Mouse (Mus musculus): ENCODE measurements around the gene Gm5136. TPM values are rescaled to one million over a fixed set of nuclear protein-coding genes. Genes with fewer than 3 reads are reported as not detected.

Gm5136 gene
- total and polyA plus RNA-seq, 2 experiments from 2014 or later: not detected

- no peaks in the 10 kb centered on the region for H3K4me1 ChIP-seq (ENCODE audit: control insufficient read depth, insufficient read depth)
- no peak for TF ChIP-seq EP300 (IDR thresholded peaks at IDR 0.05; ENCODE audit: low read depth)
- TF ChIP-seq CTCF (IDR thresholded peaks at IDR 0.05; ENCODE audit: low read depth): no peak
- no peak overlapping the region for H3K9ac ChIP-seq (replicated peaks; ENCODE audit: low read depth, low read length)
- no peak overlapping the region for H3K27ac ChIP-seq (ENCODE audit: low read depth)
- no peaks in the 10 kb centered on the region for H3K27me3 ChIP-seq (ENCODE audit: control insufficient read depth, insufficient read depth, low read length)
- H3K36me3 ChIP-seq (replicated peaks; ENCODE audit: control insufficient read depth, insufficient read depth, low read length): no peaks in the 10 kb centered on the region
- 61% methylated on average over 5 of the region's 5 CpGs for WGBS
- H3K4me2 ChIP-seq (ENCODE audit: low read depth, low read length): no peak overlapping the region
- DNase-seq (ENCODE audit: low spot score) (no peak), ATAC-seq (ENCODE audit: insufficient read depth, low read depth) (no peak)
- no peak overlapping the region for H3K4me3 ChIP-seq (ENCODE audit: low read depth, low read length)
- no peaks in the 10 kb centered on the region for H3K9me3 ChIP-seq (replicated peaks; ENCODE audit: control insufficient read depth, low read length)
Observed at GRCm38 (mm10) chr10:108710514-108710913, 10.6 kb upstream of the Gm5136 start.

GRCm38 (mm10) chr10:108705658-108706057 is 5.7 kb upstream of the Gm5136 start:
- ATAC-seq (ENCODE audit: insufficient read depth, low read depth) (no peak), DNase-seq (ENCODE audit: low spot score) (no peak)
- Histone ChIP-seq H3K9ac (replicated peaks; ENCODE audit: low read depth, low read length) (no peak overlapping the region), H3K27ac (ENCODE audit: low read depth) (no peak overlapping the region), H3K36me3 (replicated peaks; ENCODE audit: control insufficient read depth, insufficient read depth, low read length) (no peaks in the 10 kb centered on the region), H3K4me1 (ENCODE audit: control insufficient read depth, insufficient read depth) (no peaks in the 10 kb centered on the region), H3K9me3 (replicated peaks; ENCODE audit: control insufficient read depth, low read length) (no peaks in the 10 kb centered on the region), H3K4me2 (ENCODE audit: low read depth, low read length) (no peak overlapping the region), H3K27me3 (ENCODE audit: control insufficient read depth, insufficient read depth, low read length) (no peaks in the 10 kb centered on the region), H3K4me3 (ENCODE audit: low read depth, low read length) (no peak overlapping the region)
- no peak for TF ChIP-seq EP300 (IDR thresholded peaks at IDR 0.05; ENCODE audit: low read depth)
- no peak for TF ChIP-seq CTCF (IDR thresholded peaks at IDR 0.05; ENCODE audit: low read depth)
- 87% methylated on average over 3 of the region's 3 CpGs for WGBS

- H3K27me3 ChIP-seq (ENCODE audit: control insufficient read depth, insufficient read depth, low read length): no peaks in the 10 kb centered on the region
- no peak overlapping the region for H3K27ac ChIP-seq (ENCODE audit: low read depth)
- no peak overlapping the region for H3K9ac ChIP-seq (replicated peaks; ENCODE audit: low read depth, low read length)
- no peak overlapping the region for H3K4me3 ChIP-seq (ENCODE audit: low read depth, low read length)
- no peaks in the 10 kb centered on the region for H3K9me3 ChIP-seq (replicated peaks; ENCODE audit: control insufficient read depth, low read length)
- H3K4me1 ChIP-seq (ENCODE audit: control insufficient read depth, insufficient read depth): no peaks in the 10 kb centered on the region
- 56% methylated on average over 14 of the region's 14 CpGs for WGBS
- no peaks in the 10 kb centered on the region for H3K36me3 ChIP-seq (replicated peaks; ENCODE audit: control insufficient read depth, insufficient read depth, low read length)
- no peak for ATAC-seq (ENCODE audit: insufficient read depth, low read depth)
- H3K4me2 ChIP-seq (ENCODE audit: low read depth, low read length): no peak overlapping the region
- TF ChIP-seq EP300 (IDR thresholded peaks at IDR 0.05; ENCODE audit: low read depth) (no peak), CTCF (IDR thresholded peaks at IDR 0.05; ENCODE audit: low read depth) (no peak)
- DNase-seq (ENCODE audit: low spot score): no peak
Observed at GRCm38 (mm10) chr10:108701361-108702128, 1.6 kb upstream of the Gm5136 start.

- 56% methylated on average over 5 of the region's 5 CpGs for WGBS
- Histone ChIP-seq H3K9me3 (replicated peaks; ENCODE audit: control insufficient read depth, low read length) (no peaks in the 10 kb centered on the region), H3K9ac (replicated peaks; ENCODE audit: low read depth, low read length) (no peak overlapping the region), H3K36me3 (replicated peaks; ENCODE audit: control insufficient read depth, insufficient read depth, low read length) (no peaks in the 10 kb centered on the region), H3K4me1 (ENCODE audit: control insufficient read depth, insufficient read depth) (no peaks in the 10 kb centered on the region), H3K27me3 (ENCODE audit: control insufficient read depth, insufficient read depth, low read length) (no peaks in the 10 kb centered on the region), H3K27ac (ENCODE audit: low read depth) (no peak overlapping the region), H3K4me3 (ENCODE audit: low read depth, low read length) (no peak overlapping the region), H3K4me2 (ENCODE audit: low read depth, low read length) (no peak overlapping the region)
- DNase-seq (ENCODE audit: low spot score): no peak
- ATAC-seq (ENCODE audit: insufficient read depth, low read depth): no peak
- TF ChIP-seq CTCF (IDR thresholded peaks at IDR 0.05; ENCODE audit: low read depth): no peak
- TF ChIP-seq EP300 (IDR thresholded peaks at IDR 0.05; ENCODE audit: low read depth): no peak
Observed at GRCm38 (mm10) chr10:108697062-108697461, 2.9 kb downstream of the Gm5136 start.

GRCm38 (mm10) chr10:108690954-108691353 is 9.0 kb downstream of the Gm5136 start:
- H3K27me3 ChIP-seq (ENCODE audit: control insufficient read depth, insufficient read depth, low read length): no peaks in the 10 kb centered on the region
- no peaks in the 10 kb centered on the region for H3K9me3 ChIP-seq (replicated peaks; ENCODE audit: control insufficient read depth, low read length)
- ATAC-seq (ENCODE audit: insufficient read depth, low read depth) (no peak), DNase-seq (ENCODE audit: low spot score) (no peak)
- H3K4me3 ChIP-seq (ENCODE audit: low read depth, low read length): no peak overlapping the region
- no peak for TF ChIP-seq EP300 (IDR thresholded peaks at IDR 0.05; ENCODE audit: low read depth)
- no peak overlapping the region for H3K4me2 ChIP-seq (ENCODE audit: low read depth, low read length)
- H3K4me1 ChIP-seq (ENCODE audit: control insufficient read depth, insufficient read depth): no peaks in the 10 kb centered on the region
- H3K9ac ChIP-seq (replicated peaks; ENCODE audit: low read depth, low read length): no peak overlapping the region
- 73% methylated on average over 9 of the region's 9 CpGs for WGBS
- H3K27ac ChIP-seq (ENCODE audit: low read depth): no peak overlapping the region
- H3K36me3 ChIP-seq (replicated peaks; ENCODE audit: control insufficient read depth, insufficient read depth, low read length): no peaks in the 10 kb centered on the region

GRCm38 (mm10) chr10:108686696-108687095 is 13.3 kb downstream of the Gm5136 start:
- WGBS: 40% methylated on average over 4 of the region's 4 CpGs
- no peak for TF ChIP-seq CTCF (IDR thresholded peaks at IDR 0.05; ENCODE audit: low read depth)
- no peak for TF ChIP-seq EP300 (IDR thresholded peaks at IDR 0.05; ENCODE audit: low read depth)

More at GRCm38 (mm10) chr10:108686696-108687095, 13.3 kb downstream of the Gm5136 start:
- H3K27ac ChIP-seq (ENCODE audit: low read depth): no peak overlapping the region
- H3K36me3 ChIP-seq (replicated peaks; ENCODE audit: control insufficient read depth, insufficient read depth, low read length): no peaks in the 10 kb centered on the region
- ATAC-seq (ENCODE audit: insufficient read depth, low read depth) (no peak), DNase-seq (ENCODE audit: low spot score) (no peak)
- H3K9ac ChIP-seq (replicated peaks; ENCODE audit: low read depth, low read length): no peak overlapping the region
- H3K4me3 ChIP-seq (ENCODE audit: low read depth, low read length): no peak overlapping the region
- H3K4me1 ChIP-seq (ENCODE audit: control insufficient read depth, insufficient read depth): no peaks in the 10 kb centered on the region
- H3K9me3 ChIP-seq (replicated peaks; ENCODE audit: control insufficient read depth, low read length): no peaks in the 10 kb centered on the region
- no peaks in the 10 kb centered on the region for H3K27me3 ChIP-seq (ENCODE audit: control insufficient read depth, insufficient read depth, low read length)
- no peak overlapping the region for H3K4me2 ChIP-seq (ENCODE audit: low read depth, low read length)

All from heart, postnatal 0 days (tissue).